Mouse (Mus musculus) G1E (cell line): Measurements from ENCODE around the gene Idh3b.

ENCODE experiments used
- CTCF ChIP-seq: IDR thresholded peaks from 2 replicates; pipeline ENCODE4 v1.5.1; 2012; ENCODE audit warnings: low read depth, low read length, inconsistent platforms, mixed read lengths
- TAL1 ChIP-seq: conservative IDR thresholded peaks from 2 replicates; pipeline ENCODE4 v1.6.1; 2012; ENCODE audit warnings: low read depth, low read length, inconsistent platforms, mixed read lengths

DNA sequence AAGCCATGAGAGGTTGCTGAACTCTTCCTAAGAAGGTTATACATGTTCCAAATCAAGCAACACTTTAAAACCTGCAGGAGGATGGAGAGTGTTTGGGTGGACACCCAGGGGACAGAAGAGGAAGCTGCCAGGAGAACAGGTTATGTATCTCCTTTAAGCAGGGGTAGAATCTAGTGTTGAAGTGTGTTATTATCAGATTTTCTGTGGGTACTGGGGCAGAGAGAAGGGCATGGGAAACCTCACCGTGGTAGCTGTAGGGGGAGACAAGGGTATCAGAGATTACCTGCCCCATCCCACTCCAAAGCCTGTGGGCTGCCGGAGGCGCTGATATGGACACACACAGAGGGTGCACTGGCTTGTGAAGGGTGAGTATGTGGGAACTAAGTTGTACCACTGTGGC, 8.7 kb upstream of the Idh3b start:
- TF ChIP-seq CTCF (no peak), TAL1 (no peak)
